Mouse (Mus musculus) cerebellum, adult 2 months (tissue): ENCODE data around the gene Kcnj12. TPM values are rescaled to one million over a fixed set of nuclear protein-coding genes. Genes with fewer than 3 reads are reported as not detected.

Source experiments
- DNase-seq, 2 experiments: peaks; one replicate each; pipeline ENCODE4 v3.0.0; 2021
- H3K27ac ChIP-seq: fragments of 200-500 bp; 2 replicates; pipeline ENCODE4 v1.5.1; 2012; ENCODE audit warnings: low read length, control low read depth, inconsistent platforms; ENCODE audit not compliant: insufficient read depth
- H3K27me3 ChIP-seq: fragments of 200-500 bp; 2 replicates; pipeline ENCODE4 v1.6.1; 2012; ENCODE audit warnings: inconsistent platforms, mild to moderate bottlenecking, low read length, moderate library complexity; ENCODE audit not compliant: control insufficient read depth, insufficient read depth
- H3K4me1 ChIP-seq: fragments of 200-500 bp; 2 replicates; pipeline ENCODE4 v1.6.1; 2011; ENCODE audit warnings: low read length; ENCODE audit not compliant: control insufficient read depth, insufficient read depth
- H3K4me3 ChIP-seq: fragments of 200-500 bp; replicated peaks from 2 replicates; pipeline ENCODE3; 2011; ENCODE audit warnings: mild to moderate bottlenecking, low read depth, low read length, control low read depth; ENCODE audit not compliant: insufficient read depth
- CTCF ChIP-seq: fragments of 200-500 bp; IDR thresholded peaks from 2 replicates; pipeline ENCODE4 v1.5.1; 2011; ENCODE audit warnings: low read depth, mild to moderate bottlenecking, control low read depth, low read length, moderate library complexity, borderline replicate concordance; ENCODE audit not compliant: insufficient read depth
- POLR2A ChIP-seq: fragments of 200-500 bp; IDR thresholded peaks from 2 replicates; pipeline ENCODE4 v1.6.1; 2011; ENCODE audit warnings: low read length, control low read depth, borderline replicate concordance; ENCODE audit not compliant: insufficient read depth
- WGBS: fragments of 180-500 bp; shearing (Covaris S2); methylation state at CpG from one replicate; pipeline ENCODE4 v1.1.7; 2018; 5-methylcytosine and 5-hydroxymethylcytosine counted together
- polyA plus RNA-seq: library from polyadenylated mRNA; depleted of rRNA; stranded (reverse); fragments of >200 nt; gene quantifications from 2 replicates; pipeline ENCODE4 v1.2.3, GENCODE M21; 2012

Gene Kcnj12
- polyA plus RNA-seq, 1 experiment: 80.1 TPM

DNA sequence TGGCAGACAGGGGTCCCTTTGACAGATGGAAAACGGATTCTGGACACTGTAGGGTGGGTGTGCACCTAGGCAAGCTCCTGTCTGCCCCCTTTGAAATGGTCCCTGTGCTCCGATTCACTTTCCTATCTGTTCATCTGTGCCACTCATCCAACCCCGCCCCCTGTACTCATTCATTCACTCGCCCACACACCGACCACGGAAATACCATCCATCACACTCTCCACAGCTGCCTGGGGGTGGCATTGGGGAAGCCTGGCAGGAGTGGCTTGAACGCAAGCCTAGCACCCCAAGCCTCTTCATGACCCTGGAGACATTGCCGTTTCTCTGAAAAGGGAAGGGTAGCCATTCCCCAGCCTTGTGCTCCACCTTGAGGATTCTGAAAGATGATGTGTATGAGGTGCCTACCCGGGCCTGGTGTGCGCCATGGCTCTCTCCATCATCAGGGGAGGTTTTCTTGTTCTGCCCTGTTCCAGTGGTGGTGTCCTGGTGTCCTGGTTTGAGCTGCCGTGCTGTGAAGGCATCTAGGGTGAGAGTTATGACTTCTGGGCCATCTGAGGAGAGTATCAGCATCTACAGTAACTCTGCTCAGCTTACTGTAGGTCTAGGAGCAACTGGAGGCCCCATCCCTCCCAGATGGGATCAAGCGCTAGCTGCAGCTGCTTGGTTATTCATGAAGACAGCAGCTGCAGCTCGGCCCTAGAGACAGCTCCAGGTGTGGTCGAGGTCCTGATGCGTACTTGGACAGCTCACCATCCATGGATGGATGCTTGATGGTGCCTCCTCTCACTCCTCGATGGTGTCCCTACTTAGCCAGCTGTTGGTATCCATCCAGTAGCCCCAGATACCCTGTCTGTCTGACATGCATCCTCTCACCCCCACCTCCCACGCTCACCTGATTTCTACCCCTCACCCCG is 40.4 kb downstream of the Kcnj12 start:
- H3K27me3 ChIP-seq: no peaks in the 10 kb centered on the region
- H3K4me3 ChIP-seq: no peak overlapping the region
- TF ChIP-seq CTCF (no peak), POLR2A (no peak)
- DNase-seq: peak in 1 of 2 experiments; percentile 26
- 59% methylated on average over 18 of the region's 18 CpGs for whole genome bisulfite sequencing
- no peak overlapping the region for H3K27ac ChIP-seq
- H3K4me1 ChIP-seq: peaks cover 86% of the 10 kb centered on the region

DNA sequence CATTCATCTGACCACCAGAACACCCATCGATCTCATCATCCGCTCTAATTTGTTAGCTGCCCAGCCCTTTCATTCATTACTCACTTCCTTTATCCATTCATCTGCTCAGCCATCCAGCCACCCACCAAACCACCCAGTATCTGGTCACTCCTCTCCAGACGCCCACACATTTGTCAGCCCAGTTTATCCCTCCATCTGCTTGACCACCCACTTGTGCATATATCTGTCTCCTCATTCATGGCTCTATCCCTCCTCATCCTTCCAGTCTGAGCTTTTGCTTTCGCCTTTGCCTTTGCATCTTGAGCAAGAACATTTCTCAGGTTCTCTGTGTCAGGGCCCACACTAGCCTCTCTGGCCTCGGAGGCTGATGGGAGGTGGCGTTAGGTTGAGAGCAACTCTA is 41.1 kb downstream of the Kcnj12 start:
- H3K4me1 ChIP-seq: peaks cover 93% of the 10 kb centered on the region
- no peak for TF ChIP-seq POLR2A
- TF ChIP-seq CTCF: no peak
- 60% methylated on average over 6 of the region's 6 CpGs for WGBS

DNA sequence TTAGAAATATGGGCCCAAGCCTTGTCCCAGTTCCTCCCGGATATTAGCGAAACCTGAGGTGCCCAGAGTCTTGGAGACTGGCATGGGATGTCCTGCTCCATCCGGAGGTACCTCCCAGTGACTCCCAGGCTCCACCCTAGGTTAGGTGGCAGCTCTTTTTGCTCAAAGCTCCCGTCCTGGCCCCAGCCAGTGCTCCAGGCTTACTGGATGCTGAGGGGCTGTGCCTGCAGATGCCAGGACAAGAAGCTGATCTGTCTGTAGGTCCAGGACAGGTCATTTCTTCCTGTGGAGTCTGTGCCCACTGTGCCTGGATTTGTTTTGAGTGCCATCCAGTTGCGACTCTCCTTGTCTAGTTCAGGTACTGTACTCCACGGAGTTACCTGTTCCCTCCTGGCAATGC is 43.3 kb downstream of the Kcnj12 start:
- WGBS: 28% methylated on average over 6 of the region's 6 CpGs

More for the DNA sequence above, 41.1 kb downstream of the Kcnj12 start:
- H3K27me3 ChIP-seq: no peaks in the 10 kb centered on the region
- H3K4me3 ChIP-seq: no peak overlapping the region
- DNase-seq: peak in 1 of 2 experiments; percentile 21
- no peak overlapping the region for H3K27ac ChIP-seq

DNA sequence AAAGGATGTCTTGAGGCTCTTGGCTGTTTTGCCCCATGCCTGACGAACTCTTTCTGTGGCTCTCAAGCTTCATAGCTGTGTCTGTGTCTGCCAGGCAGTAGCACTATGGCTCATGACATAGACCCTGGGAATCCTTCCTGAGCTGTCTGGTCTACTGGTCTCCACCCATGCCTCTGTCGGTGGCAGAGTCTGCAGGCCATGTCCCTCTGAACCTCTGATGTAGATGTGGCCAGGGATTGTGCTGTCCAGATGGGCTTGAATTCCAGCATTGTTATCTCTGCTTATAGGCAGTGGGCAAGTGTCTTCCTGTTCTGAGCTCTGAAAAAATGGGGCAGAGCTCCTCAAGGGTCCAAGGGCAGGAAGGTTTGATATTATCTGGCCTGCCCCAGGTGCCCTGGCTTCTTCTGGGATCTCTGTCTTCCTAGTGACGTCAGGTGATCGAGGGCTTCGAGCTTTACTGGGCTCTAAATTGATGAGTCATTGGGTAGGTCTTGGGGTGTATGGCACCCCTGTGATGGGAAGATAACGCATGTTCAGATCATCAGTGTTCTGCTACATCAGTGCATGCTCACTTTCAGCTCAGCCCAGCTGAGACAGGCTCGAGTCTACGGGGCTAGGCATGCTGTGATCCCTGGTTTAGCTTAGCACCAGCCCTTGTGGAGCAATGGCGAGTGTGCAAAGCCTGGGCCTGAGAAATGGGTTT is 44.9 kb downstream of the Kcnj12 start:
- DNase-seq: peak in 1 of 2 experiments; percentile 12
- Histone ChIP-seq H3K4me3 (no peak overlapping the region), H3K4me1 (peaks cover 90% of the 10 kb centered on the region), H3K27ac (peak overlapping the region; percentile 17), H3K27me3 (no peaks in the 10 kb centered on the region)
- 50% methylated on average over 9 of the region's 9 CpGs for WGBS
- TF ChIP-seq POLR2A (no peak), CTCF (no peak)

More for the DNA sequence above, 43.3 kb downstream of the Kcnj12 start:
- Histone ChIP-seq H3K27ac (no peak overlapping the region), H3K27me3 (no peaks in the 10 kb centered on the region), H3K4me3 (no peak overlapping the region), H3K4me1 (peaks cover 93% of the 10 kb centered on the region)
- peak in 1 of 2 experiments; percentile 34 for DNase-seq
- TF ChIP-seq POLR2A (no peak), CTCF (no peak)

DNA sequence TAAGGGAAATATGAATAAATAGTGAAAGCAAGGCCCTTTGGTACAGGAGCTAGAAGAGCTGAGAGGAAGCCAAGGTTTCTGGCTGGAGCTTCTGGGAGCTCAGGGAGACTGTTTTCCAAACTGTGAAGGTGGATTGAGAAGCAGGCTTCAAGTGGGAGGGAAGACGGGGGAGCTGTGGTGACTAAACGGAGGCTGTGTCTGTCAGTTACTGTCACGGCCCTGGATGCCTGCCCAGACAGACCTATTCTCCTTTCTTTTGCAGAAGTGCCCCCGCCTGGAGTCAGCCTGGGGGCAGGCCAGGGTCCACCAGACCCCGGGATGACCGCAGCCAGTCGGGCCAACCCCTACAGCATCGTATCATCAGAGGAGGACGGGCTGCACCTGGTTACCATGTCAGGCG is 46.5 kb downstream of the Kcnj12 start:
- DNase-seq: peak; percentile 63 to 66
- H3K4me3 ChIP-seq: no peak overlapping the region
- TF ChIP-seq CTCF (no peak), POLR2A (no peak)
- H3K27me3 ChIP-seq: no peaks in the 10 kb centered on the region
- peaks cover 81% of the 10 kb centered on the region for H3K4me1 ChIP-seq
- WGBS: 22% methylated on average over 10 of the region's 10 CpGs
- peak overlapping the region; percentile 20; the same call in 1 of the 2 replicates for H3K27ac ChIP-seq

DNA sequence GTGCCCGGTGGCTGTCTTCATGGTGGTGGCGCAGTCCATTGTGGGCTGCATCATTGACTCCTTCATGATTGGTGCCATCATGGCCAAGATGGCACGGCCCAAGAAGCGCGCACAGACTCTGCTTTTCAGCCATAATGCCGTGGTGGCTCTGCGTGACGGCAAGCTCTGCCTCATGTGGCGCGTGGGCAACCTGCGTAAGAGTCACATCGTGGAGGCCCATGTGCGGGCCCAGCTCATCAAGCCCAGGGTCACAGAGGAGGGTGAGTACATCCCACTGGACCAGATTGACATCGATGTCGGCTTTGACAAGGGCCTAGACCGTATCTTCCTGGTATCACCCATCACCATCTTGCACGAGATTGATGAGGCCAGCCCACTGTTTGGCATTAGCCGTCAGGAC is 47.3 kb downstream of the Kcnj12 start:
- no peaks in the 10 kb centered on the region for H3K27me3 ChIP-seq
- DNase-seq: peak in 1 of 2 experiments; percentile 25
- H3K4me3 ChIP-seq: no peak overlapping the region
- TF ChIP-seq POLR2A (no peak), CTCF (no peak)
- no peak overlapping the region for H3K27ac ChIP-seq
- peaks cover 77% of the 10 kb centered on the region for H3K4me1 ChIP-seq
- 96% methylated on average over 18 of the region's 18 CpGs for WGBS

DNA sequence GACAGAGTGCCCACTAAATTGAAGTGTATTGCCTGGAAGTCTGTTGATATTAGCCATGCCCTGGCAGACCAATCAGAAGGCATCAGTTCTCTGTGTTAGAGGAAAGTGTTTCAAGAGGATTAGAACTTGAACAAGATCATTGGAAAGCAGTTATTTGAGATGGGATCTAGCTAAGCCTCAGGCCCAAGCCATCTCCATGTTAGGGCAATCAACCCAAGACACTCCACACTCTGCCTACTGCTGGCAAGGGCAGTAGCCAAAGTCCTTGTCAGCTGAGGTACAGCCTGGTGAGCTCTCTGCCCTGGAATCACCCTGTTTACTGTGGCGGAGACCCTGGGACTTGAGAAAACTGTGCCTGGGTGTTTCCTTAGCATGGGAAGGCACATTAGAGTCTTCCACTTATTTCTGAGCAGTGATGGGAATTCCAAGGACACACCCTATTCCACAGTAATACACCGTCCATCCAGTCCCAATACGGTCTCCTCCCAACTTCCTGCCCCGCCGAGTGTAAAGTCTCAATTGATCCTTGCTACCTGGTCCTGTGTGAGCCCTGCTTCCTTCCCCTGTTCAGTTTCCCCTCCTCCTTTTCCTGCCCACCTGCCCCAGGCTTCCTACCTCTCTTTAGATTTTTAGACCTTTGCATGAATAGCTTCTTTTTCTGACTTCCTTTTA is 52.4 kb downstream of the Kcnj12 start:
- Histone ChIP-seq H3K27me3 (no peaks in the 10 kb centered on the region), H3K4me3 (no peak overlapping the region), H3K4me1 (peaks cover 26% of the 10 kb centered on the region), H3K27ac (no peak overlapping the region)
- DNase-seq: peak in 1 of 2 experiments; percentile 5
- TF ChIP-seq CTCF (no peak), POLR2A (no peak)
- 85% methylated on average over 5 of the region's 5 CpGs for WGBS
